Mouse (Mus musculus) erythroblast, embryonic 14.5 days (primary cell): ENCODE results near the gene Tmem237.

Experiments used
- GATA1 ChIP-seq: IDR thresholded peaks from 2 replicates; pipeline ENCODE4 v1.6.1; 2012; ENCODE audit warnings: low read length, inconsistent platforms, mixed read lengths
- TAL1 ChIP-seq: IDR thresholded peaks from 3 replicates; pipeline ENCODE4 v1.6.1; 2012; ENCODE audit warnings: low read length, inconsistent platforms, mixed read lengths

DNA sequence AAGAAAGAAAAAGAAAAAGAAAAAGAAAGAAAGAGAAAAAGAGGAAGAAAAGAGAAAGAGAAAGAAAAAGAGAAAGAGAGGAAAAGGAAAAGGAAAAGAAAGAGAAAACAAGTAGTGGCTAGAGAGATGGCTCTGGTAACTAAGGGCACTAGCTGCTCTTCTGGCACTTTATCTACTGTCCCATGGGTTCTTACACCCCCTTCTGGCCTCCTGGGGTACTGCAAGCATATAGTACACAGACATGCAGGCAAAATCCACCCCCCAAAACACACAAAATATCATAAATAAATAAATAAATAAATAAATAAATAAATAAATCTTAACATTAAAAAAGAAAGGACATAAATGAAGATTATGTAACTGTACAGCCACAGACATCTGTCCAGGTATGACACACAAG lies 22.6 kb upstream of the Tmem237 start:
- TF ChIP-seq GATA1: no peak
- TF ChIP-seq TAL1: no peak
